Mouse (Mus musculus) lung, postnatal 0 days (tissue): ENCODE measurements around the gene Cd82. TPM values are rescaled to one million over a fixed set of nuclear protein-coding genes. Genes with fewer than 3 reads are reported as not detected.
A peak's percentile ranks its signal among the peaks of the same experiment; 100 is the strongest.

Experiments
- ATAC-seq: fragments of 200-750 bp; cut with Nextera tagmentation; 2 replicates; pipeline ENCODE4 v1.8.0; 2017; ENCODE audit warnings: moderate library complexity
- DNase-seq: peaks from one replicate; pipeline ENCODE4 v3.0.0-alpha.2; 2016; ENCODE audit warnings: low spot score
- H3K27ac ChIP-seq: fragments of 300-500 bp; sonication (generic); 2 replicates; pipeline ENCODE4 v1.5.1; 2014; ENCODE audit warnings: antibody characterized with exemption, mild to moderate bottlenecking, low read length, mixed read lengths
- H3K27me3 ChIP-seq: fragments of 300-500 bp; sonication (generic); replicated peaks from 2 replicates; pipeline ENCODE4 v1.6.1; 2014; ENCODE audit warnings: low read length, mixed read lengths; ENCODE audit not compliant: insufficient read depth
- H3K36me3 ChIP-seq: fragments of 300-500 bp; sonication (generic); 2 replicates; pipeline ENCODE4 v1.6.1; 2014; ENCODE audit warnings: low read length, mixed read lengths; ENCODE audit not compliant: insufficient read depth
- H3K4me1 ChIP-seq: fragments of 300-500 bp; sonication (generic); 2 replicates; pipeline ENCODE4 v1.6.1; 2014; ENCODE audit warnings: antibody characterized with exemption, low read depth, low read length, mixed read lengths; ENCODE audit not compliant: insufficient read depth
- H3K4me2 ChIP-seq: fragments of 300-500 bp; sonication (generic); replicated peaks from 2 replicates; pipeline ENCODE4 v1.6.1; 2014; ENCODE audit warnings: low read depth, mild to moderate bottlenecking, low read length, moderate library complexity, mixed read lengths
- H3K4me3 ChIP-seq: fragments of 300-500 bp; sonication (generic); 2 replicates; pipeline ENCODE4 v1.5.1; 2014; ENCODE audit warnings: low read depth, low read length
- H3K9ac ChIP-seq: fragments of 300-500 bp; sonication (generic); replicated peaks from 2 replicates; pipeline ENCODE4 v1.6.1; 2014; ENCODE audit warnings: low read depth, mild to moderate bottlenecking
- H3K9me3 ChIP-seq: fragments of 300-500 bp; sonication (generic); 2 replicates; pipeline ENCODE4 v1.6.1; 2016; ENCODE audit warnings: low read length, mixed read lengths
- CTCF ChIP-seq: IDR thresholded peaks from 2 replicates; pipeline ENCODE4 v1.5.1; 2016; ENCODE audit warnings: antibody characterized with exemption, mild to moderate bottlenecking
- EP300 ChIP-seq: IDR thresholded peaks from 2 replicates; pipeline ENCODE4 v1.6.1; 2016; ENCODE audit warnings: antibody characterized with exemption, mild to moderate bottlenecking, control low read depth
- WGBS: fragments of 180-500 bp; shearing (Covaris S2); extraction: QIAGEN DNeasy Blood & Tissue Kit; methylation state at CpG from one replicate; pipeline ENCODE4 v1.1.7; 2014; 5-methylcytosine and 5-hydroxymethylcytosine counted together
- polyA plus RNA-seq: library from polyadenylated mRNA; unstranded; fragments of >200 nt; fragmentation: Nextera tagmentation; extraction: Ambion mirVana; gene quantifications from 2 replicates; pipeline ENCODE4 v1.2.1, GENCODE M21; 2015

Cd82 gene
- polyA plus RNA-seq, 1 experiment from 2014 or later = 94.1 TPM

GRCm38 (mm10) chr2:93416874-93417709 is 45.8 kb downstream of the Cd82 start:
- no peak for TF ChIP-seq CTCF
- TF ChIP-seq EP300 = no peak
- Histone ChIP-seq H3K9ac (no peak overlapping the region), H3K4me2 (no peak overlapping the region), H3K27me3 (no peaks in the 10 kb centered on the region), H3K27ac (no peak overlapping the region), H3K4me3 (no peak overlapping the region), H3K9me3 (no peaks in the 10 kb centered on the region), H3K36me3 (no peaks in the 10 kb centered on the region), H3K4me1 (no peaks in the 10 kb centered on the region; the same call in 1 of the 2 replicates)
- no peak for ATAC-seq
- no peak for DNase-seq
- 71% methylated on average over 12 of the region's 12 CpGs for WGBS

GRCm38 (mm10) chr2:93415281-93415680 is 47.7 kb downstream of the Cd82 start:
- no peak for DNase-seq

GRCm38 (mm10) chr2:93414163-93414562 is 48.8 kb downstream of the Cd82 start:
- H3K4me2 ChIP-seq = no peak overlapping the region
- H3K27me3 ChIP-seq = no peaks in the 10 kb centered on the region
- H3K9ac ChIP-seq = no peak overlapping the region
- H3K27ac ChIP-seq = no peak overlapping the region
- H3K9me3 ChIP-seq = no peaks in the 10 kb centered on the region
- ATAC-seq (no peak), DNase-seq (no peak)
- H3K4me3 ChIP-seq = no peak overlapping the region
- H3K36me3 ChIP-seq = no peaks in the 10 kb centered on the region
- H3K4me1 ChIP-seq = no peaks in the 10 kb centered on the region; the same call in 1 of the 2 replicates
- no peak for TF ChIP-seq CTCF
- no peak for TF ChIP-seq EP300
- 73% methylated on average over 9 of the region's 9 CpGs for WGBS

More at GRCm38 (mm10) chr2:93415281-93415680, 47.7 kb downstream of the Cd82 start:
- Histone ChIP-seq H3K4me1 (no peaks in the 10 kb centered on the region; the same call in 1 of the 2 replicates), H3K4me2 (no peak overlapping the region), H3K9ac (no peak overlapping the region), H3K27ac (no peak overlapping the region), H3K27me3 (no peaks in the 10 kb centered on the region), H3K4me3 (no peak overlapping the region), H3K36me3 (no peaks in the 10 kb centered on the region), H3K9me3 (no peaks in the 10 kb centered on the region)
- TF ChIP-seq CTCF (peak; percentile 87), EP300 (no peak)
- 0 out of 2 replicates have a peak, but pooled peaks have one; percentile 6 for ATAC-seq
- WGBS = 39% methylated on average over 5 of the region's 5 CpGs

GRCm38 (mm10) chr2:93413367-93414014 is 49.4 kb downstream of the Cd82 start:
- no peak overlapping the region for H3K27ac ChIP-seq
- DNase-seq (peak; percentile 52), ATAC-seq (no peak)
- H3K4me1 ChIP-seq = no peaks in the 10 kb centered on the region; the same call in 1 of the 2 replicates
- H3K9ac ChIP-seq = no peak overlapping the region
- no peak overlapping the region for H3K4me2 ChIP-seq
- TF ChIP-seq EP300 (no peak), CTCF (peak; percentile 80)
- H3K9me3 ChIP-seq = no peaks in the 10 kb centered on the region
- H3K36me3 ChIP-seq = no peaks in the 10 kb centered on the region
- WGBS = 51% methylated on average over 7 of the region's 7 CpGs
- H3K4me3 ChIP-seq = no peak overlapping the region
- no peaks in the 10 kb centered on the region for H3K27me3 ChIP-seq

GRCm38 (mm10) chr2:93412101-93412500 is 50.8 kb downstream of the Cd82 start:
- no peaks in the 10 kb centered on the region for H3K9me3 ChIP-seq
- 36% methylated on average over 4 of the region's 4 CpGs for WGBS
- H3K27ac ChIP-seq = no peak overlapping the region
- H3K36me3 ChIP-seq = no peaks in the 10 kb centered on the region
- no peaks in the 10 kb centered on the region for H3K27me3 ChIP-seq
- no peak overlapping the region for H3K4me2 ChIP-seq
- TF ChIP-seq CTCF = no peak
- TF ChIP-seq EP300 = no peak
- DNase-seq (no peak), ATAC-seq (no peak)
- no peak overlapping the region for H3K9ac ChIP-seq
- H3K4me3 ChIP-seq = no peak overlapping the region
- no peaks in the 10 kb centered on the region; the same call in 1 of the 2 replicates for H3K4me1 ChIP-seq

GRCm38 (mm10) chr2:93410899-93411570 is 51.9 kb downstream of the Cd82 start:
- DNase-seq (peak; percentile 16), ATAC-seq (peak; percentile 49)
- Histone ChIP-seq H3K27ac (no peak overlapping the region), H3K36me3 (no peaks in the 10 kb centered on the region), H3K9me3 (no peaks in the 10 kb centered on the region), H3K4me1 (no peaks in the 10 kb centered on the region; the same call in 1 of the 2 replicates), H3K9ac (no peak overlapping the region), H3K27me3 (no peaks in the 10 kb centered on the region), H3K4me2 (no peak overlapping the region), H3K4me3 (no peak overlapping the region)
- TF ChIP-seq EP300 (no peak), CTCF (no peak)
- WGBS = 30% methylated on average over 12 of the region's 12 CpGs
